Mouse (Mus musculus) fibroblast of lung, adult 2 months (primary cell): ENCODE measurements around the gene Tnfrsf8.
A peak's percentile ranks its signal among the peaks of the same experiment; 100 is the strongest.
"Not testable (repeated sequence)": the region's sequence is repeated elsewhere in the genome, so short reads cannot be mapped to it uniquely, and the experiment has no call there.

Experiments used
- DNase-seq: peaks from one replicate; pipeline ENCODE4 v3.0.0-alpha.2; 2011; ENCODE audit warnings: low read depth

Gene Tnfrsf8

DNA sequence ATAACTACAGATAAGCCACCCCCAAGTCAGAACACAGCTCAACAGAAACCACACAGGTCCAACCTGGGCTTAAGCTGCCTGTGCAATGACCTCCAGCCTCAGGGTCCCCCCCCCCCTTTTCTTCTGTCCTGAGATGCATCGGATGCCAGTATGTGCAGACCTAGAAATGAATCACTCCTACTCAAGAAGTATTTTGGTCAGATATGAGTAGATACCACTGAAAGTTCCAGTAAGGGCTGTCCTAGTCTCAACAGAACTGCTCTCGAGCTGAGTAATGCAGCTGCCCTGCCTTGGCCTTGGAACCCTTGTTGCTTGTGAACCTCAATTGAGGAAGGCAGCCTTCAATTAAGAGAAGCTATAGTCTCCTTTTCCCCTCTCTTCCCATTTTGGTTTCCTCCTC, 4.1 kb downstream of the Tnfrsf8 start:
- no peak for DNase-seq

DNA sequence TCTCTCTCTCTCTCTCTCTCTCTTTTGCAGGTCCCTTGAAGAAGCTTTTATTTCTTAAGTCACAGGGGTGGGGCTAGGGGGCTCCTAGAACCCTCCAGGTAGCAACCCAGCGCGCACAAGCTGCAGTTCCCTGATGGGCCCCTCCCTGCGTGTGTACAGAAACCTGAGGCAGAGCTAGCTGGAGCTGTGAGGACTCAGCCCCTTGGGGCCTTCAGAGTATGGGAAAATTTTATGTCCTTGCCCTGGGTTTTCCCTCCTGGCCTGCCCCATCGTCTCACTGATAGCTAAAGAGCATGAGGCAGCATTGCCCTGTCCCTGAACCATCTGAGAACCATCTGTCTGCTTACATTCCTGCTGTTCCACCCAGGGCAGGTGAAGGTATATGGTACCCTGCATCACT, 8.5 kb downstream of the Tnfrsf8 start:
- no peak for DNase-seq

- not testable (repeated sequence) for DNase-seq
Observed at GRCm38 (mm10) chr4:145305661-145306362, 9.2 kb downstream of the Tnfrsf8 start.

DNA sequence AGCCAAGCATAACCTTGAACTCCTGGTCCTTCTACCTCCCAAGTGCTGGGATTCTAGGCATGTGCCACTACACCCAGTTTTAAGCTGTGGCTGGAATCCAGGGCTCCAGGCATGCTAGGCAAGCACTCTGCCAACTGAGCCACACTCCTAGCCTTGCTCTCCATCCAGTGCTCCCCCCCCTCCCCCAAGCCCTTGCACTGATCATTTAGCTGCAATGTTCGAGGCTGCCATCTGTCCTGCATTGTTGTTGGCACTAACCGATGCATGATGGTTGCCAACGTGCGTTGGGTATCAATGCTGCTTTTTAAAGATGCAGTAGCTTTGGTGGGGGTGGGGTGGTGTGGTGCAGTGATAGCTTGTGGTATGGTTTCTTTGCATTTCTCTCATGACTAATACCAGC, 10.9 kb downstream of the Tnfrsf8 start:
- no peak for DNase-seq

DNA sequence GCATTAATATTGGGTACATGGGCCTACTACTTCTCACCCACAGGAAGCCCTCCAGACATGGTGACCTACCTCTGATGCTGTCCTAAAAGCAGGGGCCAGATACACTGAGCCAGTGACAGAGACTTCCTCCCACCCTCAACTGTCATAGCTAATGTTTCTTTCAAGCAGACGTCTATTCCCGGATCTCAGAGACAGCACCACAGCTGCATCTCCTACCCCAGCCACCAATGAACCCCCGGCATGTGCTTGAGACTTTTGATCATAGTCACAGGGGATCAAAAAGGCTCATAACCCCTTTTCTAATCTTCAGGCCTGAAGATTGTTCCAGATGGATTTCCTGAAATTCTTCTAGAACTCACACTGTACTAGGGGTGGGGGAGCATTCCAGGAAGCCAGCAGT, 12.9 kb downstream of the Tnfrsf8 start:
- DNase-seq = no peak

GRCm38 (mm10) chr4:145300210-145300927, 14.6 kb downstream of the Tnfrsf8 start:
- DNase-seq = no peak

- DNase-seq = no peak
Observed at GRCm38 (mm10) chr4:145299355-145299754, 15.6 kb downstream of the Tnfrsf8 start.

- no peak for DNase-seq
Observed at GRCm38 (mm10) chr4:145298846-145299245, 16.1 kb downstream of the Tnfrsf8 start.

- DNase-seq = peak; percentile 24
Observed at GRCm38 (mm10) chr4:145295589-145296300, 19.2 kb downstream of the Tnfrsf8 start.

DNA sequence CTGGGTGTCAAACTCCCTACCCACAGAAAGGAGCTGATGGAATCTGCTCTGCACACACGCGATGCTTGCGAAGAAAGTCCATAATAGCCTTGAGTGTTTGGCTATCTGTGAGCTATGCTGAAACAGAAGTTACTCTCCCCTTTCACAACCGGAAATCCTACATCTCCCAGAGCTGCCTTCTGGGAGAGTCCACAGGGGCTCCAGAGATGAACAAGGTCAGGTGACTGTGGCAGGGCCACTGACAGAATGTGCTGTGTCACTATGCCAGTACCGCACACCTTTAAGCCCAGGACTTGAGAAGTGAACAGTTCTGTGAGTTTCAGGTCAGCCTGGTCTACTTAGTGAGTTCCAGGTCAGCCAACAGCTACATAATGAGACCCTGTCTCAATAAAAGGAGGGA, 20.4 kb downstream of the Tnfrsf8 start:
- DNase-seq = no peak

DNA sequence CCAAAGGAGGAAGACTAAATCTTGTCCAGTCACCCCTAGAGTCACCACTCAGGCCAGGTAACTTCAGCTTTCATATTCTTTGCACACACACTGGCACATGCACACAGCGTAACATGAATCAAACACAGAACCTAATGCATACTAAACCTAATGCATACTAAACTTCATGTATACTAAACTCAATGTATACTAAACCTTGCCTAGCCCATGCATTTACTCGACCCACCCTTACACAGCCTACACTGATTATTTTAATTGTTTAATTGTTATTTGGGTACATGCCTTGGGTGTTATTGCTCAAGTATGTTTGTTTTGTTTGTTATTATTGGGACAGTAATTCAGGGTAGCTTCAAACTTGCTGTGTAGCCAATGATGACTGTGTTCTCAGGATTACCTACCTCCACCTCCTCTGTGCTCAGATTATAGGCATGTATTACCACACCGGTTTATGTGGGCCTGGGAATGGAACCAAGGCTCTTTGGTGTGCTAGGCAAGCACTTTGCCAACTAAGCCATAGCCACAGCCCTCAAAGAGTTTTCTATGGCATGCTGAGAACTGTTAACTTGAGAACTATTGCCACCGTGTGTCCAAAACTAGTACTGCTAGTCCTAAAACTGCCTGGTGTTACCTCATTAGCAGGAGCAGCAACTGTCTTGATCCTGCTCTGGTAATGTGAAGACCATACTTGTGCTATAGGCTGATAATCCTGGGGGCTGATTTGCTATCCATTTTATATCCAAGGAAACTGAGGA, 28.4 kb downstream of the Tnfrsf8 start:
- DNase-seq = peak; percentile 80

DNA sequence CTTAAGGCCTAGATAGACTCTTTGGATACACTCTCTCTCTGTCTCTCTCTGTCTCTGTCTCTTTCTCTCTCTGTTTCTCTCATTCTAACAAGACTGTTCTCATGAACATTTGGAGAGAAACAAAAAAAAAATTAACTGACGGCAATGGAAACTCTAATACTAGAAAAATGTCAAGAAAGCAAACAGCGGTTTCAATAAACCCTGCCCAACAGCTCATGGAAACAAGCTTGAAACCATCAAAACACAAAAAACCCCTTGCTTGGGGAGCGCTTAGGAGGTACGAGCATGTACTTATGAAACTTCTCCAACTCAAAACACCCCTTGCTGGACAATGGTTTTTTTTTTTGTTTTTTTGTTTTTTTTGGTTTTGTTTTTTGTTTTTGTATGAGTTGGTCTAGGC, 30.3 kb downstream of the Tnfrsf8 start:
- no peak for DNase-seq

- DNase-seq = no peak
Observed at GRCm38 (mm10) chr4:145283441-145283840, 31.5 kb downstream of the Tnfrsf8 start.

DNA sequence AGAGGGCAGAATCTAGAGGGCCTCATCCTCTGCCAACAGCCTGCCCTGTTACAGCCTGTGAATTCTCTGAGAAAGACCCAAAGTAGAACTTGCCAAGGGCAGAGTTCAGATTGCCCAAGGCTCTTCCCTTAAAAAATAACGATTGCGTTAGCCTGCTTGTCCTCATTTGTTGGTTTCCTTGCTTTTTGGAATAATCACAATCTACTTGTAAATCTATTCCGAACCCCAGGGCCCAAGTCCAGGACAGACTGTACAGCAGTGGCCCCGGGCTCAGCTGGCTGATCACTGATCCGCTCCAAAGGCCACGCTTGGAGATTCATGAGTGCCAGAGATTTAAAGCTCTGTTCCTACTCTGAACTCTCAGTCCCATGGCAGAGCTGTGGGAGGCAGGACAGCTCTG, 34.0 kb downstream of the Tnfrsf8 start:
- DNase-seq = no peak

GRCm38 (mm10) chr4:145278724-145279370, 36.1 kb downstream of the Tnfrsf8 start:
- peak; percentile 57 for DNase-seq

- no peak for DNase-seq
Observed at GRCm38 (mm10) chr4:145278231-145278630, 36.7 kb downstream of the Tnfrsf8 start.

GRCm38 (mm10) chr4:145276368-145277249, 38.4 kb downstream of the Tnfrsf8 start:
- no peak for DNase-seq

- no peak for DNase-seq
Observed at GRCm38 (mm10) chr4:145274887-145275286, 40.1 kb downstream of the Tnfrsf8 start.

DNA sequence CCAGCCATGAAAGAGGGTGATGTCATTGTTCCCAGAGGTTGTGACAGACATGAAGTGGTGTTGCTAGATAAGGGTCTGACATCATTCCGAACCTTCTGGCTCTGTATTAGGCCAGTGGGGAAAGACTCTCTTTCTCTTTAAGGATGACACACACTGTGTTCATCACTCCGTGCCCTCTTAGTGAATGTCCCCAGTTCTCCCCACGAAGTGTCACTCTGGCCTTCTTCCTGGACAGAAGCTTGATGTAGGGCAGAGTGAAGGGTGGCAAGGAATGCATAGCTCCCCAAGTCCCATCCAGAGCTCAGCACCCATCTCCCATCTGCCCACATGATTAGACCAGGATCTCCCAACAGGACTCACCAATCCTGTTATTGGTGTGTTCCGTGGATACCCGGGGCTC, 41.0 kb downstream of the Tnfrsf8 start:
- DNase-seq = no peak

- DNase-seq = peak; percentile 89
Observed at GRCm38 (mm10) chr4:145272763-145273162, 42.2 kb downstream of the Tnfrsf8 start.

DNA sequence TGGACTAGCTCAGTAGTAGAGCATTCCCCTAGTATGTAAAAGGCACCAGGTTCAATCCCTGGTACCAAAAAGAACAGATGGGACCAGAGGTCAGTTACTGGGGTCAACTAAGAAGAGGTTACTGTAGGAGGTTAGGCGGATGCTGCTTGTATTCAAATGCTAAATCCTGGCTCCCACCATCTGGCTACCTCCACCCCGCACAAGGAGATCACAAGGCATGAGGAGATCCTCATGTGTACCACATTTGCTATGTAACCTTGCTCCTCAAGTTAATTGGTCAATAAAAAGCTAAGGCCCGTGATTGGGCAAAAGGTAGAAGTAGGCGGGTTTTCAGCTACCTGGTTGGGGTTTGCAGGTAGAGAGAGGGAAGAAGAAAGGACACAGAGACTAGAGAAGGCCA, 43.3 kb downstream of the Tnfrsf8 start:
- no peak for DNase-seq
